Mouse (Mus musculus) midbrain, embryonic 15.5 days (tissue): ENCODE measurements around the gene Nae1. TPM values are rescaled to one million over a fixed set of nuclear protein-coding genes. Genes with fewer than 3 reads are reported as not detected.

ENCODE experiments used
- ATAC-seq: fragments of 200-750 bp; cut with Nextera tagmentation; replicated peaks from 2 replicates; pipeline ENCODE4 v1.8.0; 2017; ENCODE audit warnings: moderate TSS enrichment
- H3K27ac ChIP-seq: fragments of 300-500 bp; sonication (generic); 2 replicates; pipeline ENCODE4 v1.5.1; 2015; ENCODE audit warnings: mild to moderate bottlenecking, inconsistent platforms
- H3K27me3 ChIP-seq: fragments of 300-500 bp; sonication (generic); replicated peaks from 2 replicates; pipeline ENCODE4 v1.6.1; 2015; ENCODE audit warnings: inconsistent platforms
- H3K36me3 ChIP-seq: fragments of 300-500 bp; sonication (generic); replicated peaks from 2 replicates; pipeline ENCODE4 v1.6.1; 2015; ENCODE audit warnings: inconsistent platforms
- H3K4me1 ChIP-seq: fragments of 300-500 bp; sonication (generic); 2 replicates; pipeline ENCODE4 v1.6.1; 2015; ENCODE audit warnings: inconsistent platforms
- H3K4me2 ChIP-seq: fragments of 300-500 bp; sonication (generic); 2 replicates; pipeline ENCODE4 v1.6.1; 2015; ENCODE audit warnings: inconsistent platforms, mild to moderate bottlenecking, moderate library complexity
- H3K4me3 ChIP-seq: fragments of 300-500 bp; sonication (generic); 2 replicates; pipeline ENCODE4 v1.5.1; 2015; ENCODE audit warnings: mild to moderate bottlenecking, inconsistent platforms
- H3K9ac ChIP-seq: fragments of 300-500 bp; sonication (generic); 2 replicates; pipeline ENCODE4 v1.6.1; 2015; ENCODE audit warnings: mild to moderate bottlenecking, inconsistent platforms
- H3K9me3 ChIP-seq: fragments of 300-500 bp; sonication (generic); 2 replicates; pipeline ENCODE4 v1.6.1; 2016; ENCODE audit warnings: inconsistent platforms
- WGBS: fragments of 180-500 bp; shearing (Covaris S2); methylation state at CpG from one replicate; pipeline ENCODE4 v1.1.7; 2015; ENCODE audit warnings: mixed read lengths; 5-methylcytosine and 5-hydroxymethylcytosine counted together
- polyA plus RNA-seq: library from polyadenylated mRNA; unstranded; fragments of >200 nt; fragmentation: Nextera tagmentation; extraction: Ambion mirVana; gene quantifications from 2 replicates; pipeline ENCODE4 v1.2.1, GENCODE M21; 2015

The Nae1 gene
- polyA plus RNA-seq, 1 experiment from 2014 or later = 101 TPM

- no peak overlapping the region for H3K9ac ChIP-seq
- H3K4me2 ChIP-seq = peak overlapping the region; percentile 100
- no peaks in the 10 kb centered on the region for H3K27me3 ChIP-seq
- peak; percentile 32; the same call in 1 of the 2 replicates for ATAC-seq
- peak overlapping the region; percentile 63 for H3K4me3 ChIP-seq
- no peaks in the 10 kb centered on the region for H3K9me3 ChIP-seq
- H3K4me1 ChIP-seq = peaks cover 14% of the 10 kb centered on the region; the same call in 1 of the 2 replicates
- H3K27ac ChIP-seq = no peak overlapping the region
- WGBS = 73% methylated on average over 3 of the region's 3 CpGs
- H3K36me3 ChIP-seq = peaks cover 13% of the 10 kb centered on the region; the same call in 1 of the 2 replicates
These were observed 24.3 kb downstream of the Nae1 start for GRCm38 (mm10) chr8:104510134-104510533.

GRCm38 (mm10) chr8:104509061-104510006, 25.1 kb downstream of the Nae1 start, which contains the start of gene Terb1:
Terb1 (minus strand) TSS chr8:104509910.
- Histone ChIP-seq H3K4me1 (peaks cover 14% of the 10 kb centered on the region; the same call in 1 of the 2 replicates), H3K4me2 (peak within 1 kb of the TSS; percentile 100), H3K27ac (peak within 1 kb of the TSS; percentile 52; the same call in 1 of the 2 replicates), H3K36me3 (peaks cover 9% of the 10 kb centered on the region; the same call in 1 of the 2 replicates), H3K27me3 (no peaks in the 10 kb centered on the region), H3K4me3 (peak within 1 kb of the TSS; percentile 63), H3K9ac (peak within 1 kb of the TSS; percentile 78), H3K9me3 (no peaks in the 10 kb centered on the region)
- peak; percentile 92 for ATAC-seq
- whole genome bisulfite sequencing = under 1% methylated on average over 64 of the region's 64 CpGs

- Histone ChIP-seq H3K4me3 (no peak overlapping the region), H3K9ac (no peak overlapping the region), H3K27ac (no peak overlapping the region), H3K27me3 (no peaks in the 10 kb centered on the region), H3K4me1 (no peaks in the 10 kb centered on the region), H3K9me3 (no peaks in the 10 kb centered on the region), H3K4me2 (no peak overlapping the region), H3K36me3 (no peaks in the 10 kb centered on the region)
- no peak for ATAC-seq
- 56% methylated on average over 1 of the region's 1 CpGs for WGBS
These were observed 55.3 kb downstream of the Nae1 start for GRCm38 (mm10) chr8:104479091-104479490.

DNA sequence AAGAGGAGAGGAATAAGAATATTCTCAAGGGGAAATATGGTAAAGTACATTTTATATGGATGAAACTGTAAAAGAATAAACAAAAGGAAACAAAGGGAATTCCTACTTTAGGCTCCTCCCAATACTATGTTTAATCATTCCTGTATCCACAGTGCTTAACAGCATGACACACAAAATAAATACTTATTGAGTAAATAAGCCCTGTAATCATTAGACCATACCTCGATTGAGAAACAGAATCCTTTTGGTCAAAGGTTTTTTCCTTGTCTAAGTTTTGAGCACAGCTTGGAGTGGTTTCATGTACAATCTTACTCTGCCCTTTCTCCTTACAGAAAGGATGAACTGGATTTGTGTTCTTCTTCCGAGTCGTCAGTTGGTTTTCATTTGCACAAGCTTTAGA, 62.0 kb downstream of the Nae1 start:
- no peak for ATAC-seq
- no peak overlapping the region for H3K4me3 ChIP-seq
- H3K9me3 ChIP-seq = no peaks in the 10 kb centered on the region

GRCm38 (mm10) chr8:104467463-104467862, 67.0 kb downstream of the Nae1 start:
- no peak overlapping the region for H3K27ac ChIP-seq
- H3K4me1 ChIP-seq = no peaks in the 10 kb centered on the region
- H3K4me3 ChIP-seq = no peak overlapping the region
- WGBS = 69% methylated on average over 2 of the region's 2 CpGs
- no peak overlapping the region for H3K4me2 ChIP-seq
- H3K36me3 ChIP-seq = no peaks in the 10 kb centered on the region
- H3K27me3 ChIP-seq = no peaks in the 10 kb centered on the region
- no peak overlapping the region for H3K9ac ChIP-seq
- H3K9me3 ChIP-seq = no peaks in the 10 kb centered on the region
- ATAC-seq = no peak

More for the DNA sequence above, 62.0 kb downstream of the Nae1 start:
- 73% methylated on average over 3 of the region's 3 CpGs for WGBS
- Histone ChIP-seq H3K9ac (no peak overlapping the region), H3K36me3 (no peaks in the 10 kb centered on the region), H3K4me2 (no peak overlapping the region), H3K4me1 (no peaks in the 10 kb centered on the region), H3K27ac (no peak overlapping the region), H3K27me3 (no peaks in the 10 kb centered on the region)

Other genes starting within 250 kb of the Nae1 start
- not detected in 2 replicates for gene Cmtm2a, start 241.5 kb downstream of the Nae1 start, polyA plus RNA-seq
- gene Gm45711, start 224.6 kb downstream of the Nae1 start, polyA plus RNA-seq = not detected in 2 replicates
- not detected in 2 replicates for gene Cmtm1, start 224.5 kb downstream of the Nae1 start, polyA plus RNA-seq
- not detected in 2 replicates for gene Gm11020, start 213.1 kb downstream of the Nae1 start, polyA plus RNA-seq
- not detected in 2 replicates for gene Cmtm2b, start 212.4 kb downstream of the Nae1 start, polyA plus RNA-seq
- 33.2 and 37.2 TPM in 2 replicates for gene Cmtm3, start 195.2 kb downstream of the Nae1 start, polyA plus RNA-seq
- gene Cmtm4, start 138.8 kb downstream of the Nae1 start, polyA plus RNA-seq = 2.4 and 2.6 TPM in 2 replicates
- 112 and 123 TPM in 2 replicates for gene Dync1li2, start 91.6 kb downstream of the Nae1 start, polyA plus RNA-seq
- 0.67 and 0.74 TPM in 2 replicates for gene Terb1, start 24.7 kb downstream of the Nae1 start, polyA plus RNA-seq
- gene Car7, start 52 bp upstream of the Nae1 start, polyA plus RNA-seq = 3.2 and 4.2 TPM in 2 replicates
- 20.0 and 20.9 TPM in 2 replicates for gene Pdp2, start 56.8 kb upstream of the Nae1 start, polyA plus RNA-seq
- gene Cdh16, start 89.8 kb upstream of the Nae1 start, polyA plus RNA-seq = not detected in 2 replicates
- gene Rrad, start 96.7 kb upstream of the Nae1 start, polyA plus RNA-seq = 4.0 and 5.1 TPM in 2 replicates
- 132 and 140 TPM in 2 replicates for gene Ciao2b, start 107.3 kb upstream of the Nae1 start, polyA plus RNA-seq
- not detected in 2 replicates for gene Ces2a, start 199.4 kb upstream of the Nae1 start, polyA plus RNA-seq